Mouse (Mus musculus): ENCODE data around the gene Spata5.
"Not testable (repeated sequence)": the region's sequence is repeated elsewhere in the genome, so short reads cannot be mapped to it uniquely, and the experiment has no call there.

The Spata5 gene

DNA sequence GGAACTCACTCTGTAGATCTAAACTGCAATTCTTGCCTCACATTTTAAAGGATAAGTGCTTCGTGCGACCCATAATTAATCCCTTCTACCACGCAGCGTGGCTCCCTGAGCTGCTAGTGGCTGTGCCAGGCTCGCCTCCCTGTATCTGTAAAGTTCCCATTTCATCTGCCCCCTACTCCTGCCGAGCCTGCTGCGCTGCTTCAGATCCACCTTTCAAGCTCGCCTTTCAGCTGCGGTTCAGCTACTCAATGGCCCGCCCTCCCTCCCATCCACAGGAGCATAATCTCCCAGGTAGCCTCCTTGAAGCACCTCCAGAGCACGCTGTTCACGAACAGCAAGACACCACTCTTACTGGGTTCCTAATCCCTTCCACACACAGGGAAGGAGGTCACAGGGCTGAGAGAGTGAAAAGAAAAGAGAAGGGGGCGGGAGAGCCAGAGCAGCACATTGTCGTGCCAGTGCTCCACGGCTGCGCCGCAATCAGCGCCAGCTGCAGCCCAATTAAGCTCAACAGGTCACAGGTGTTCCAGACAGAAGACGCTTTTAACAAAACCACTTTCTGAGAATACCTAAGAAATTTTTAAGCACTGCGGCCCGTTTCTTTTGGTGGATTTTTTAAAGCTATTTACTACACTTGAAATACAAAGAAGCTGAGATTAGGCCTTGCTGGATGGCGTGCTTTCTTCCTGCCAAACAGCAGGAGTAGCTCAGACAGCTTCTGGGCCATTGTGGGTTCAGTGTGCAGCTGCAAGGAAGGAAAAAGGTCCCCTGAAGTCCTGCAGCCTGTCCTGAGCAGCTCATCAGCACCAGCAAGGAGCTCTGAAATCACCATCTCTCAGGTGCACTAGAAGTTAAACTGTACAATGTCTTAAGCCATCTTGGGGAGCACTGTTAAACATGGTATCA is 150.2 kb downstream of the Spata5 start:
- DNase-seq (ENCODE audit: low spot score), result no peak

GRCm38 (mm10) chr3:37571633-37572032 is 151.9 kb downstream of the Spata5 start:
- no peak for DNase-seq (ENCODE audit: low spot score)

- DNase-seq (ENCODE audit: low spot score), result no peak
Measured at GRCm38 (mm10) chr3:37572066-37572465, 152.4 kb downstream of the Spata5 start.

DNA sequence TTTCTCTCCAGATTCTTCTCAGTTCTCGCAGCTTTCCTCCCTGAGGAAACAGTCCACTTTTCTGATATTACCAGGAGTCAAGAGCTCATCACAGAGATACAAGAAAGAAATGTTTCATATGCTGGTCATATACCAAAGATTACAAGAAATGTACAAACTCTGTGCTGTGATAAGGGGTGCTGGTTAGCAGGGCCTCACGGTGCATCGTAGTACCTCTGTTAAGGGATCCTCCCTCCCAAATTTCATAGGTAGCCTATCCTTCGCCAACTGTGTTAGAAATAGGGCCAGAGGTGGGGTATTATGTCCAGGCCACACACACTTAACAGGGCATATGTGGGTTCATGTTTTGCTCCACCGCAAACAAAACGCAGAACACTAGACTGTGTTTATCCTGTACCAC is 157.1 kb downstream of the Spata5 start:
- DNase-seq (ENCODE audit: low spot score), result no peak

GRCm38 (mm10) chr3:37577706-37578105 is 158.0 kb downstream of the Spata5 start:
- no peak for DNase-seq (ENCODE audit: low spot score)

- DNase-seq (ENCODE audit: low spot score), result no peak
Measured at GRCm38 (mm10) chr3:37584576-37584975, 164.9 kb downstream of the Spata5 start.

GRCm38 (mm10) chr3:37585967-37586730 is 166.5 kb downstream of the Spata5 start:
- DNase-seq (ENCODE audit: low spot score), result no peak

GRCm38 (mm10) chr3:37586731-37587578 is 167.3 kb downstream of the Spata5 start:
- DNase-seq (ENCODE audit: low spot score), result no peak

DNA sequence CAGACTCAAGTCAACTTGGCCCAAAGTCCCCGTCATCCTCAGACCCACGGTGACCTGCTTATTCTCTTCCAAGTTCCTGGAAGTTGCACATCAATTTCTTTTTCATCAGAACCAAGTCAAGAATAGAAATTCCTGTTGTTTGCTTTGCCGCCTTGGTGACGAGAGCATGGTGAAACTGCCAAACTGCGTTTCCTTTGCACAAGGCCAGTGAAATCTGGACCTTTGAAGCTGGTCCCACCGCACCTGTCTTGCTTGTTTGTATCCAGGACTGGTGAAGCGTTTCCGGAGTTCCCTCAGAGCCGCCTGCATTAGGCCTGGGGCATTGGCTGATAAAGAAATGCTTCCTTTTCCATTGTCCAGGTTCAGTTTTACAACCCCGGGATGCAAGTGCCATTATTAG is 176.0 kb downstream of the Spata5 start:
- DNase-seq (ENCODE audit: low spot score), result no peak

DNA sequence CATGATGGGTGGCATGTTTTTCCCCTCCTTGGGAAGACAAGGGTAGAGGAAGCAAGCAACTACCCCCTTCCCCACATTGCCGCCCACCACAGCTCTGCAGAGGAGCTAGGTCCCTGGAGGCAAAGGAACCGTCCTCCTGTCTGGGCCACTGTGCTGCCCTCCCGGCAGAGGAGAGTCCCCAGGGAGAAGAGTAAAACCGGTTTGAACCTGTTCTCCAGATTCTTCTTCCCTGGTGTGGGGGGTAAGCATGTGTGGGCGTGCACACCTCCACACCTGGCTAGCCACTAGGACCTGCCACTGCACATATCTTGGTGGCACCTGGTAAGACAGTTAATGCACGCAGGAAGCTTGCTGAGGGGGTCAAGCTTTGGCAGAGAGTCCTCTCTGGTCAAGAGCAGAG is 176.8 kb downstream of the Spata5 start:
- no peak for DNase-seq (ENCODE audit: low spot score)

DNA sequence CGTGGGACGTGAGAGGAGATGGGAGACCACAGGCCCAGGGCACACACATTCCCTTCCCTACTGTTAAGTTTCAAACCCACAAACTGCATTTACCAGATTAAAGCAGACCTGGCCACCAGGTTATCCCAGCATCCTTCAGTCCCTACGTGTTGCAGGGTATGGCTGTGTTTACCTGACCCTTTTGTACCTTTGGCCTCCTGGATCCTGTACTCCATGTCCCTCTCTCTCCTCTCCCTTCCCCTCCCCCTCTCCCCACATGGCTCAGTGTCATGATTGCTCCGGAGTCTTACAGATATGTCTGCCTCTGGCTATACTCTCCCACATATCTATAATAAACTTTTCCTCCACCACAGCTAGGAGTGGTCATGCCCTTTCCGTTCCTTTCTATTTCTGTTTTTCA is 177.5 kb downstream of the Spata5 start:
- DNase-seq (ENCODE audit: low spot score), result no peak

- not testable (repeated sequence) for DNase-seq (ENCODE audit: low spot score)
Measured at GRCm38 (mm10) chr3:37599641-37600040, 179.9 kb downstream of the Spata5 start.

GRCm38 (mm10) chr3:37602356-37602755 is 182.7 kb downstream of the Spata5 start:
- no peak for DNase-seq (ENCODE audit: low spot score)

- no peak for DNase-seq (ENCODE audit: low spot score)
Measured at GRCm38 (mm10) chr3:37602890-37603289, 183.2 kb downstream of the Spata5 start.

DNA sequence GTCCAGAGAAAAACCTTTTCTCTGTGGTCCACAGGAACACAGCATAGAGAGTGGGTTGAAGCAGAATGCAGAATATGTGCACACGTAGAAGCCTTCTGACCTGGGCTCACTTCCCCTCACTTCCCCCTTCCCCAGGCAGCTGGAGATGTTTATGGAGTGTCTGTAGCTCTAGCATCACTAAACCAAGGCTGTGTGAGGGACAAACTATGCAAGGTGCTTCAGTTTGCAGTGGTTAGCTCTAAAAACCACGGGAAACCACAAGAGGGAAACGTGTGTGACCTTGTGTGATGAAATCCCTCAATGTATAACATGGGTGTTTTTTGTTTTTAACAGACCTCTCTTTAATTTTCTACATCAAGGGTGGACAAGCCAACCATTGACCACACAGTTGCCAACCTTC is 183.8 kb downstream of the Spata5 start:
- DNase-seq (ENCODE audit: low spot score), result no peak

DNA sequence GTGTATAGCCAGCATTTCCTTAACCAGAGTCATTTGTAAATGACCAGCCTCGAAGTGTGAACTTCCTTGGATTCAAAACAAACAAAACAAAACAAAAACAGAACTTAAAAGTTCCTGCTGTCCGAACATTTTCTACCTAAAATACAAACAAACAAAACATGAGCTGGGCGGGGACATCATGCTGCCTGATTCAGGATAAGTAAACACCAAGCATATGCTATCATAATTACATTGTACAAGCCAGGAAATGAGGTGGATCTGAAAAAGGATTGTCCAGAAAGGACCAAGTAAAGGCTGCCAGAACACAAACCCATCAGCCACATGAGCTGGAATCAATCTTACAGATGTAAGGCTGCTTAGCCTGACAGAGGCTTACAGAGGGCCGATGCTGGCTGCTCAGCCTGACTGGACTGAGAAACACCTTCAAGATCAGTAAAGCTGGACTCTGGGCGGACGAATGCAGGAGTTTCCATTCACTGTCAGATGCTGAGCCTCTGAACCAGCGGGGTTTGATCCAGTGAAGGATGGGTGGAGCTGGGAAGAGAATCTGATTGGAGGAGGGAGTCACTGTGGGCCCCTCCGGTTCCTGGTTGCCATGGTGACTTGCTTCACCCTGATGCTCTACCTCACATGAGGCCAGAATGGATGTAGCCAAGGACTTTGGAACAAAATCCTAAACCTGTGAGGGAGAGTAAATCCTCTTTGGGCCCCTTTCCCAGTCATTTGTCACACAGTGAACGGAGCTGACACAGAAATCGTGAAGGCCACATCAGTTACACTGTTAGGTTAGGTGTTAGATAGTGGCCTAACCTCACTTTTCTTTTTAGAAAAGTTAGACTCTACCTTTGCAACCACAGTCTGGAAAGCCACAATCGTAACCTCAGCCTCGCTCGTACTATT is 185.5 kb downstream of the Spata5 start:
- no peak for DNase-seq (ENCODE audit: low spot score)

GRCm38 (mm10) chr3:37605876-37606238 is 186.2 kb downstream of the Spata5 start:
- DNase-seq (ENCODE audit: low spot score), result no peak

- no peak for DNase-seq (ENCODE audit: low spot score)
Measured at GRCm38 (mm10) chr3:37608926-37609325, 189.2 kb downstream of the Spata5 start.

DNA sequence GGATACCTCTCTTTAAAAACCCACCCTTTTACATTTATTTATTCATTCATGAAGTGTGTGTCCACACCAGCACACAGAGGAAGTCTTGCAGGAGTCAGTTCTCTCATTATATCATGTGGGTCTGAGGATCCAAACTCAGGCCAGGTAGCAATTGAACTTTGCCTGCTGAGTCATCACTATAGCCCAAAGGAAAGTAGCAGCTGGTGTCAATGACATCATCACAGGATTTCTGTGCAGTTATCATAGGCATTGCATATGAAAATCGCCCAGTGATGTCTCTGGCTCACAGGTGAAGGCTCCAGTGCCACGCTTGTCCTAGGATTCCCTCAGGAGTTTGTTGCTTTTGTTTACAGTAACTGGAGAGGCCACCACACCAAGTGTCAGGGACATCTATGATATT is 191.0 kb downstream of the Spata5 start:
- no peak for DNase-seq (ENCODE audit: low spot score)

DNA sequence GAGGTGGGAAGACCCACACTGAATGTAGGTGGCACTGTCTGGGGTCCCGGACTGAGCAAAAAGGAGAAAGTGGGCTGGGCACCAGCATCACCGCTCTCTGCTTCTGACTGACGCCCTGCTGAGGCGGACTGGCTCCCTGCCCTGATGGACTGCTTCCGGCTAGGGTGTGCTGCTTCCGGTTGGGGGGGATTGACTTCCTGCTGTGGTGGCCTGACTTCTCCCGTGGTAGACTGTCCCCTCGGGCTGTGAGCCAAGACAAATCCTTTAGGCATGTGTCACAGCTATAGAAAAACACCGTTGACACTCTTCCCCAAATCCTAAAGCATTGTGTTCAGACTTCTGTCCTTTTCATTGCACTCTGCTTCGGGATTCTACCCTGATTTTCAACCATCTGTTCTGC is 194.0 kb downstream of the Spata5 start:
- DNase-seq (ENCODE audit: low spot score), result no peak
